Mouse (Mus musculus) liver, embryonic 14.5 days (tissue): ENCODE measurements around the gene Eri3.

Experiments
- CTCF ChIP-seq: IDR thresholded peaks from 2 replicates; pipeline ENCODE4 v1.5.1; 2016; ENCODE audit warnings: antibody characterized with exemption, low read depth, control low read depth
- EP300 ChIP-seq: IDR thresholded peaks from 2 replicates; pipeline ENCODE4 v1.6.1; 2016; ENCODE audit warnings: antibody characterized with exemption, low read depth

DNA sequence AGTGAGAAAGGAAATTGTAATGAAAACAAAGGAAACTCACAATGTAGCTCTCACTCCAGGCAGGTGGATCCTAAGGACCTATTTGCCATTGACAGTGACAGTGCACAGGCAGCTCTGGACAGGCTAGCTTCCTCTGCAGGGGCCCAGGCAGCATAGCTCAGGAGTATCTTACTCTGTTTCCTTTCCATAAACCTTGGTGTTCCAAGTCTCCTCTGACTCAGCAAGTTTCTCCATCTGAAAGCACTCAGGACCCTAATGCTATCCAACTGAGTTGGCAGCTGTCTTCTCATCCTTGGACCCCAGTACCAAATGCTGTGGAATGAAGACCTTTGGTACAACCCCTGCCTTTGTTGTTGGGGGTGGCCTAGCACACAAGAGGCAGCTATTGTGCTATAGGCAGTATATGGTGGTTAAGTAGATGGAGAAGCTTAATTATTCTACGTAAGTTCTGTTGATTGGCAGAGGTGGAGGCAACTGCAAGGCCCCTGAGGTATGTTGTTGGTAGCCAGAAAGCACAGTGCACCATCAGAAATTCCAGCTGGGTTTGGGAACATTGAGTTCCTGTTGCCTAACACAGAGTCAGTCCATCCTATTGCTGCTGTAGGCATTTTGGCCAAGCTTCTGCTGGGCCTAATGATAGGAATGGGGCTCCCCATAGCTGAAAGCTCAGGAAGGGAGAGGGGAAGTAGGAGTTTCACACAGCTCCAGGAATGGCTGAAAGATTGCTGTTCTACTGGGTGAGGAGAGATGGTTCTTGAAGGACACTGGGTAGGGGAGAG, 90.9 kb downstream of the Eri3 start:
- TF ChIP-seq CTCF, result no peak
- no peak for TF ChIP-seq EP300
